Mouse (Mus musculus): ENCODE measurements around the gene Plac1.

The Plac1 gene

DNA sequence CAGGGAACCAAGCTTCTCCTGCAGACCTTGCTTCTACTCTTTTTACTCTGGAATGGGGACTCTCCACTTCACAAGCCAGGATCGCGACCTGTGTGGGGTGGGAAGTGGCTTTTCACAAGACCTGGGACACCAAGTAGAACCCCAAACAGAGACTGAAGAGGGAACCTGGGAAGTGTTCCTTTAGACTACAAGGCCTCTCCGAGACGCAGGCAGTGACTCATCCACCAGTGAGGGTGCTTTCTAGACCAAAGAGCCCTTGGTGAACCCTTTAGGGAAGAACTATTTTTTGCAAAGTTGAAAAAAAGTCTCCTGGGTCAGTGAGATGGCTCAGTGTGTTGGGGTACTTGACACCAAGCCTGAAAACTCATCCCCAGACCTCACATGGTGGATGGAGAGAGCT lies 129.8 kb downstream of the Plac1 start:
- DNase-seq (ENCODE audit: low spot score in 2 of 2): no peak

DNA sequence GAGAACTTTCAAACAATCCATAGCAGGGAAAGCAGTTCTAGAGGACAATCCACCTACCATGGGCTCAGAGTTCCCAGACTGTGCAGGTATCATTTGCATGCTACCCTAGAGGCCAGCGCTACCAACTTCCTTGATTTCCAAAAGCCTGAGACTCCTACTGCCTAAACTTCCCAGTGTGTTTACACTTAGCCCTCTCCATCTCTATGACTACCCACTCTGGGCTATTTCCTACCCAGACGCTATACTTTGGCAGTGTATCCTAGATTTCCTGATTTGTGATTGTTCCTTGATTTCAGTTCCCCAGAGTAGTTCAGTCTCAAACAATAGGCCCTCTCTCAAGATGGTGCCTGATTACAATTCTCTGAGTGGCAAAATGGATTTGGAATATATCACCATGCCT lies 132.8 kb downstream of the Plac1 start:
- DNase-seq (ENCODE audit: low spot score in 2 of 2): peak in 1 of 2 experiments; percentile 6

- no peak for DNase-seq (ENCODE audit: low spot score in 2 of 2)
These were observed 138.7 kb downstream of the Plac1 start for GRCm38 (mm10) chrX:53101165-53101564.

GRCm38 (mm10) chrX:53099951-53100350 lies 140.0 kb downstream of the Plac1 start:
- DNase-seq (ENCODE audit: low spot score in 2 of 2): no peak

DNA sequence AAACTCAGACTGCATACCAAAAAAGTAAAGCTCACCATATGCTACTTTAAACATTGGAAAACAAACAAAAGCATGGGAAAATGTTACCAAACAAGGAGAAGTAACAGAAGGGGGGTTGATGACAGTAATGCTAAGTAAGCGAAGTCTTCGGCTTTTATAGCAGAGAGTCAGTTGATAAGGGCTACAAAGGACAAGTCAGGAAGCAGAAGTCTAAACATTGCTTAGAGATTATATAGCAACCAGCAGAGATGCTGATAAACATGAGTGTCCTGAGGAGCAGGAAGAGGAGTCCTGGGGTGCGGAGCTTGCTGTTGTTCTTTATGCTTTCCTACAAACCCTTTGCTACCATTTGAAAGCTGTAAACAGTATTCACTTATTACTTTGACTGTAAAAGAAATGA lies 140.6 kb downstream of the Plac1 start:
- DNase-seq (ENCODE audit: low spot score in 2 of 2): no peak

GRCm38 (mm10) chrX:53098293-53098692 lies 141.6 kb downstream of the Plac1 start:
- DNase-seq (ENCODE audit: low spot score in 2 of 2): no peak

GRCm38 (mm10) chrX:53097786-53098185 lies 142.1 kb downstream of the Plac1 start:
- DNase-seq (ENCODE audit: low spot score in 2 of 2): no peak

DNA sequence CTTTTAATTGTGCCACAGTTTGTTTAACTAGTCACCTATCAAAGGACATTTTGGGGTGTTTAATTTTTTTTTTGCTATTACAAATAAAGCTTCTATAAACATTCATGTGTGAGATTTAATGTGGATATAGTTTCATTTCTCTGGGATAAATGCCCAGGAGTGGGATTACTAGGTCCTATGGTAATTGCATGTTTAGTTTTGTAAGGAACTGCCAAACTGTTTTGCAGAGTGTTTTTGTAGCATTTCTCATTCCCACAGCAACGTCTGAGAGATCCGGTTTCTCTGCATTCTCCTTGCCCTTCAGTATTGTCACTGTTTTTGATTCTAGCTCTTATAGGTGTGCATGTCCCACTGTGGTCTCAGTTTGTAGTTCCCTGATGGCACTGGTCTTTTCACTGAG lies 146.5 kb downstream of the Plac1 start:
- DNase-seq (ENCODE audit: low spot score in 2 of 2): no peak

DNA sequence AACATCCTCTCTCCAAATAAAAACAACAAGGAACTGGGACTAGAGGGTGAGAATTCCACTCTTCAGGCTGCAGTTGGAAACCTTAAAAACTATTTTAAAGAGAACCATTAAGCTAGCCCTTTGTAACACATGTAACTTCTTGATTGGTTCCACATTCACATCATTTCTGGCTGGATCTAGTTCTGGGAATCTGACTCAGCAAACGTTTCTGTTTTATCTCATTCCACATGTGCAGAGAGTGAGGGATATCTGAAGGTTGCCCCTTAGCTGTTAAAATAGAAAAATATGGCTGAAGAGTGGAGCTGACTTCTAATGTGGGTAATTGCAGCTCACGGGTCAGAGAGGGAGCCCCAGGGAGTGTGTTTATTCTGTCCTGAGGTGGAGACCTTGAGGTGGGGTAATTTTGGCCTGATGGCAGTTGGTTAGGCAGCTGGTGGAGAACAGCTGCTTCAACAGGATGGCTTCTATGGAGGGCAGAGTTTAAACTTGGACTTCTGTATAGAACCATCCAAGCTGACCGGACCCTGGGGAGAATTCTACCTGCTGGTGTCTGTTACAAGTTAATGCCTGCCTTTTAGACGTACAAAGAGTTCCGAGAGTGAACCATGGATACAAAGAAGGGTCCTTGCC lies 151.1 kb downstream of the Plac1 start:
- DNase-seq (ENCODE audit: low spot score in 2 of 2): no peak

GRCm38 (mm10) chrX:53087202-53087601 lies 152.7 kb downstream of the Plac1 start:
- DNase-seq (ENCODE audit: low spot score in 2 of 2): no peak

DNA sequence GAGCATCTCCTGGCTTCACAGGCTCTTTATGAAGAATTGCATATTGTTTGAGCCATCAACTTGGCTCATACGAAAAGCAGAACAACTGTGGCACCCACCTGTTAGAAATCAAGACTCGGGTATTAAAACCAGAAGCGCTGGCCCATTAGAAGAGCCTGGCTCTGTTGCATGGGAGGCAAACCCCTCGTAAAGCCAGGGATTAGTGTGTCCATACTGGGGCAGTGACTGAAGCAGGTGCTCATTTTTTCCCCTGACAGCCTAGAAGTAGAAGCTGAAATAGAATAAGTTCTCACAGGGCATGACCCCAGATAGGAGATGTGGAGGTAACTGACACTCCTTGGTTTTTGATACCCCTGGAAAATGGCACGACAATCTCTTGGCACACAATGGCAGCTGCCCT lies 154.4 kb downstream of the Plac1 start:
- no peak for DNase-seq (ENCODE audit: low spot score in 2 of 2)

- DNase-seq (ENCODE audit: low spot score in 2 of 2): no peak
These were observed 175.5 kb downstream of the Plac1 start for GRCm38 (mm10) chrX:53064406-53064805.

DNA sequence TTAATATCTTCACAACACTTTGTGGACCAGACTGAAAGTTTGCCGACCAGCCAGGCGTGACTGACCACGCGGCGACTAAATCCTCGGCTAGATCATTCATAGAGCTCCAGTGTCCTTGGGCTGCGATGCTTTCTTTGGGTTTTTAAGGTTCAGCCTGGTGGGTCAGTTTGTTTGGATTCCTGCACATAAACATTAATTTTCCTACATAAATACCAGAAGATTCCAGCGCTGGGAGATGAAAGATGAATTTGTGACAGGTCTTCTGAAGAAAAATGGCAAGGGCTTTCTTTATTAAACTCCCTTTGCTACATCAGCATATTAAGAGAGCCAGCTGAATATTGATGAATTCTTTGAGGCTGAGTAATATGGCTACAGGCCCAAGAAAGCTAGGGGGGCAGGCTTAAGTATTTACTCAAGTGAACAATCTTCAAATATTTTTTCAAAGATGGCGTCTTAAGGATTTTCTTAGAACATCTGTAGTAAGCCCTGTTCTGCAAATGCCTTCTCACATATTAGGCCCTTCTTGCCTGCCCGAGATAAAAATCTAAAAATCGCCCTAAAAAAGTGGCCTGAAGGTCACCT lies 180.4 kb downstream of the Plac1 start:
- DNase-seq (ENCODE audit: low spot score in 2 of 2): no peak

DNA sequence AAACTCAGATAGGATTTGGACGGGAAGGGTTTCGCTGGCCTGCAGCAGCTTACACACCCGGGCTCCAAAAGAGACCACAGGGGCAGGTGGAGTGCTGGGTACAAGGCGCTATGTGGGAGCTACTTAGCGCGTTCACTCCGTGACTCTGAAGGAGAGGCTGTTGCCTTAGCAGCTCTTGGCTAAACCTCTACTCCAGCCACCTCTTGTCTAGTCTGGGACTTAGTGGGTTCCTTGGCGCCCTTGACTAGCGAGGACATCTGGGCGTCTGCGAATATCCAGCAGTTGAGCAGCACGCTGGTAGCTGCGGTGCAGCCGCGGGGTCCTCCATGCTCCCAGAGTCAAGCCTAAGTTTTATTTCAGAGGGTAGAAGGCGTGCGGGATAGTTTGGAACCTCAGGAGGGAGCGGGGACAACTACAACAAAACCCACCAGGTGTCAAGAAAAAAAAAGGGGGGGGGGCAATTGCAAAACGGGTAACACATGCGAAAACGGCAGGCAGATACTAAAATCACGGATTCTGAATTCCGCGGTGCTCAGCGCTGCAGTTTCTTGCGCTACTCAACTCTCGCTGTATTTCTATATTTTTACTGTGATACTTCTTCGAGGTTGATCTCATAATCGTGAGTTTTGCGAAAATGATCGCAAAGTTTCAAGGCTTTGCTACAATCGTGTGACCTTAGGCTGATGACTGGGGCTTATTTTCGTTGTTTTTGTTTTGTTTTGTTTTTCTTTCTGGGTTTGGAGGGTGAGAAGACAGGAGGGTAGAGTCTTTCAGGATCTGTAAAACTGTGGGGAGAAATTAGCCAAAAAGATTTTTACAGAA lies 181.2 kb downstream of the Plac1 start:
- DNase-seq (ENCODE audit: low spot score in 2 of 2): no peak

GRCm38 (mm10) chrX:53057760-53058090 lies 182.2 kb downstream of the Plac1 start:
- no peak for DNase-seq (ENCODE audit: low spot score in 2 of 2)

DNA sequence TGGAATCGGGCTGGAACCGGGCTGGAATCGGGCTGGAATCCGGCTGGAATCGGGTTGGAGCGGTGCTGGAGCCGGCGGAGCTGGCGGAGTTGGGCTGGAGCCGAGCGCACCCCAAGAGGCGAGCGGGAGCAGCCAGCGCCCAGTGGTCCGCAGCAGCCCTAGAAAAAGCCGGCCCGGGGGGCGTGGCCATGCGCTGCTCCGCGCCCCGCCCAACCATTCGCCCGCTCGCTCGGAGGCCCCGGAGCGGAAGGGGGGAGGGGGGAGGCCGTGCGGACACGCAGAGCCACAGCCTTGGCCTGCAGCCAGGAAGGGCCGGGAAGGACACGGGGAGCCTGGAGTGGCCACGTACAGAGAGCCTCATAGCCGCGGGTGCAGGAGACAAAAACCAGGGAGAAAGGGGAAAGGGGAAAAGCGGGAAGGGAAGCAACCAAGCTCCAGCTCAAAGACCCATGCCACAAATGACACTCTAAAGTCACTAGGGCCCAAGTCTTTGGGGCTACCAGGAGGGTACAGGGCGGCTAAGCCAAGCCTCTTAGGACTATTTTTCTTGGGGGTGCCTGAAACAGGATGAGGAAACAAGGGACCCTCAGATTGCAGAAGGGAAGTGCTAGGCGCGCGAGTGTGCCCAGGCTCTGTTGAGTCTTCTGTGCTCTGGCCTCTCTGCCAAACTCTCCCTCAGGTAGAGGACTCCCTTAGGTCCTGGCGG lies 182.7 kb downstream of the Plac1 start:
- peak; percentile 85 to 86 for DNase-seq (ENCODE audit: low spot score in 2 of 2)

- peak; percentile 29 to 48 for DNase-seq (ENCODE audit: low spot score in 2 of 2)
These were observed 183.3 kb downstream of the Plac1 start for GRCm38 (mm10) chrX:53056627-53057026.

GRCm38 (mm10) chrX:53055771-53056170 lies 184.1 kb downstream of the Plac1 start:
- DNase-seq (ENCODE audit: low spot score in 2 of 2): no peak

DNA sequence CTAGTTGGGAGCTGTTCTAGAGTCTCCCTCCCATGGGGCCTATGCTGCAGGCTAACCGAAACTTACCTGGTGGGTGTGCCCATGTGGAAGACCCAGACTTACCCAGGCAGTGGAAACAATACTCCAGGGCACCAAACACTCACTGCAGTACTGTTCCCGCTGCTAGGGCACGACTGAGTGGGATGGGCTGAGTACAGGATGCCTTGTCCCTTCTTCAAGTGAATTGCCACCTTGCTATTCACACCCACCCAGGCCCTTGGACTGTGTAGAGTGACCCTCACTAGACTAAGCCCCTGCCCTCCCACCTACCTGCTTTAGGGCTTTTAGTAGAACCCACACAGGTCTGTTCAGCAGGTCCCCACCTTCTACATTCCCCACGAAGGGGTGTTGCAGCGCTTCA lies 186.0 kb downstream of the Plac1 start:
- no peak for DNase-seq (ENCODE audit: low spot score in 2 of 2)

- DNase-seq (ENCODE audit: low spot score in 2 of 2): no peak
These were observed 187.0 kb downstream of the Plac1 start for GRCm38 (mm10) chrX:53052652-53053500.

GRCm38 (mm10) chrX:53050353-53050752 lies 189.6 kb downstream of the Plac1 start:
- no peak for DNase-seq (ENCODE audit: low spot score in 2 of 2)

- no peak for DNase-seq (ENCODE audit: low spot score in 2 of 2)
These were observed 190.7 kb downstream of the Plac1 start for GRCm38 (mm10) chrX:53049196-53049595.

Measured in heart, adult 9 months (tissue).